Mouse (Mus musculus) midbrain, postnatal 0 days (tissue): Measurements from ENCODE around the gene Ccsap. TPM values are rescaled to one million over a fixed set of nuclear protein-coding genes. Genes with fewer than 3 reads are reported as not detected.
A peak's percentile ranks its signal among the peaks of the same experiment; 100 is the strongest.

ENCODE experiments used
- ATAC-seq: fragments of 200-750 bp; cut with Nextera tagmentation; 2 replicates; pipeline ENCODE4 v1.8.0; 2017; ENCODE audit warnings: moderate number of reproducible peaks, mild to moderate bottlenecking, moderate TSS enrichment, moderate library complexity; ENCODE audit not compliant: low FRiP score
- DNase-seq: peaks from one replicate; pipeline ENCODE4 v3.0.0-alpha.2; 2015; ENCODE audit warnings: low spot score
- H3K27ac ChIP-seq: fragments of 300-500 bp; sonication (generic); 2 replicates; pipeline ENCODE4 v1.5.1; 2014; ENCODE audit warnings: low read depth, mild to moderate bottlenecking, low read length, mixed read lengths
- H3K27me3 ChIP-seq: fragments of 300-500 bp; sonication (generic); 2 replicates; pipeline ENCODE4 v1.6.1; 2014; ENCODE audit warnings: low read length, control low read depth, mixed read lengths; ENCODE audit not compliant: insufficient read depth
- H3K36me3 ChIP-seq: fragments of 300-500 bp; sonication (generic); 2 replicates; pipeline ENCODE4 v1.6.1; 2014; ENCODE audit warnings: low read length, control low read depth, mixed read lengths; ENCODE audit not compliant: insufficient read depth
- H3K4me1 ChIP-seq: fragments of 300-500 bp; sonication (generic); 2 replicates; pipeline ENCODE4 v1.6.1; 2014; ENCODE audit warnings: mild to moderate bottlenecking, control low read depth, antibody characterized with exemption, low read length, mixed read lengths; ENCODE audit not compliant: insufficient read depth
- H3K4me2 ChIP-seq: fragments of 300-500 bp; sonication (generic); 2 replicates; pipeline ENCODE4 v1.6.1; 2014; ENCODE audit warnings: low read depth, mild to moderate bottlenecking, low read length, mixed read lengths; ENCODE audit not compliant: poor library complexity, severe bottlenecking
- H3K4me3 ChIP-seq: fragments of 300-500 bp; sonication (generic); 2 replicates; pipeline ENCODE4 v1.5.1; 2014; ENCODE audit warnings: low read depth, mild to moderate bottlenecking, low read length, moderate library complexity
- H3K9ac ChIP-seq: fragments of 300-500 bp; sonication (generic); replicated peaks from 2 replicates; pipeline ENCODE4 v1.6.1; 2014; ENCODE audit warnings: mild to moderate bottlenecking, low read length, moderate library complexity, mixed read lengths; ENCODE audit not compliant: poor library complexity, severe bottlenecking
- H3K9me3 ChIP-seq: fragments of 300-500 bp; sonication (generic); 2 replicates; pipeline ENCODE4 v1.6.1; 2016; ENCODE audit warnings: low read length, control low read depth
- CTCF ChIP-seq: IDR thresholded peaks from 2 replicates; pipeline ENCODE4 v1.5.1; 2016; ENCODE audit warnings: antibody characterized with exemption, mild to moderate bottlenecking
- WGBS: fragments of 180-500 bp; shearing (Covaris S2); extraction: QIAGEN DNeasy Blood & Tissue Kit; methylation state at CpG from one replicate; pipeline ENCODE4 v1.1.7; 2014; 5-methylcytosine and 5-hydroxymethylcytosine counted together
- polyA plus RNA-seq: library from polyadenylated mRNA; unstranded; fragments of >200 nt; fragmentation: Nextera tagmentation; extraction: Ambion mirVana; gene quantifications from 2 replicates; pipeline ENCODE4 v1.2.1, GENCODE M21; 2015
- total RNA-seq: library from RNA; depleted of rRNA; stranded (reverse); fragments of >200 nt; gene quantifications from 2 replicates; pipeline ENCODE4 v1.2.3, GENCODE M21; 2014

Ccsap gene
- total and polyA plus RNA-seq, 2 experiments from 2014 or later: 5.5 to 9.9 TPM

- peak; percentile 39 for DNase-seq
- Histone ChIP-seq H3K9ac (peak overlapping the region; percentile 84), H3K27ac (peak overlapping the region; percentile 81; the same call in 1 of the 2 replicates), H3K9me3 (no peaks in the 10 kb centered on the region), H3K4me3 (peak overlapping the region; percentile 83), H3K36me3 (no peaks in the 10 kb centered on the region), H3K4me1 (no peaks in the 10 kb centered on the region), H3K4me2 (peak overlapping the region; percentile 90), H3K27me3 (no peaks in the 10 kb centered on the region)
- TF ChIP-seq CTCF: peak; percentile 28
- under 1% methylated on average over 17 of the region's 17 CpGs for WGBS
- ATAC-seq: 0 out of 2 replicates have a peak, but pooled peaks have one; percentile 13
Measured at GRCm38 (mm10) chr8:123858574-123858940, 1.5 kb downstream of the Ccsap start.

GRCm38 (mm10) chr8:123857361-123857760 lies 2.6 kb downstream of the Ccsap start:
- no peak for DNase-seq
- no peak overlapping the region for H3K27ac ChIP-seq
- H3K4me3 ChIP-seq: no peak overlapping the region
- no peaks in the 10 kb centered on the region for H3K27me3 ChIP-seq
- no peak overlapping the region for H3K4me2 ChIP-seq
- H3K9me3 ChIP-seq: no peaks in the 10 kb centered on the region
- no peaks in the 10 kb centered on the region for H3K36me3 ChIP-seq
- TF ChIP-seq CTCF: no peak
- H3K4me1 ChIP-seq: no peaks in the 10 kb centered on the region
- H3K9ac ChIP-seq: no peak overlapping the region
- WGBS: 59% methylated on average over 3 of the region's 3 CpGs
- ATAC-seq: no peak

- Histone ChIP-seq H3K27me3 (no peaks in the 10 kb centered on the region), H3K4me1 (no peaks in the 10 kb centered on the region), H3K9ac (no peak overlapping the region), H3K4me3 (no peak overlapping the region), H3K27ac (no peak overlapping the region), H3K4me2 (no peak overlapping the region), H3K9me3 (no peaks in the 10 kb centered on the region), H3K36me3 (no peaks in the 10 kb centered on the region)
- TF ChIP-seq CTCF: no peak
- DNase-seq: no peak
- ATAC-seq: no peak
- 92% methylated on average over 9 of the region's 9 CpGs for WGBS
Measured at GRCm38 (mm10) chr8:123854733-123855475, 5.1 kb downstream of the Ccsap start.

GRCm38 (mm10) chr8:123854252-123854651 lies 5.8 kb downstream of the Ccsap start:
- no peaks in the 10 kb centered on the region for H3K4me1 ChIP-seq
- H3K27me3 ChIP-seq: no peaks in the 10 kb centered on the region
- H3K4me2 ChIP-seq: no peak overlapping the region
- no peak overlapping the region for H3K9ac ChIP-seq
- ATAC-seq (no peak), DNase-seq (no peak)
- no peak for TF ChIP-seq CTCF
- H3K36me3 ChIP-seq: no peaks in the 10 kb centered on the region
- no peaks in the 10 kb centered on the region for H3K9me3 ChIP-seq
- H3K4me3 ChIP-seq: no peak overlapping the region
- WGBS: 94% methylated on average over 1 of the region's 1 CpGs
- H3K27ac ChIP-seq: no peak overlapping the region

- TF ChIP-seq CTCF: no peak
- Histone ChIP-seq H3K9me3 (no peaks in the 10 kb centered on the region), H3K27me3 (no peaks in the 10 kb centered on the region), H3K4me2 (no peak overlapping the region), H3K27ac (no peak overlapping the region), H3K4me1 (no peaks in the 10 kb centered on the region), H3K36me3 (no peaks in the 10 kb centered on the region), H3K4me3 (no peak overlapping the region), H3K9ac (no peak overlapping the region)
- no peak for ATAC-seq
- WGBS: 70% methylated on average over 5 of the region's 5 CpGs
- DNase-seq: peak; percentile 22
Measured at GRCm38 (mm10) chr8:123851590-123851989, 8.4 kb downstream of the Ccsap start.

GRCm38 (mm10) chr8:123849352-123849751 lies 10.7 kb downstream of the Ccsap start:
- no peak overlapping the region for H3K4me3 ChIP-seq
- TF ChIP-seq CTCF: no peak
- H3K27me3 ChIP-seq: no peaks in the 10 kb centered on the region
- DNase-seq (no peak), ATAC-seq (no peak)
- H3K4me1 ChIP-seq: no peaks in the 10 kb centered on the region
- H3K9me3 ChIP-seq: no peaks in the 10 kb centered on the region
- H3K36me3 ChIP-seq: no peaks in the 10 kb centered on the region
- WGBS: 86% methylated on average over 4 of the region's 4 CpGs
- no peak overlapping the region for H3K27ac ChIP-seq
- H3K4me2 ChIP-seq: no peak overlapping the region
- H3K9ac ChIP-seq: no peak overlapping the region
